Mouse (Mus musculus) CH12.LX (cell line): ENCODE results near the gene Iba57. TPM values are rescaled to one million over a fixed set of nuclear protein-coding genes. Genes with fewer than 3 reads are reported as not detected.

ENCODE experiments used
- DNase-seq: peaks from one replicate; pipeline ENCODE4 v3.0.0-alpha.2; 2013; ENCODE audit errors: extremely low read depth
- H3K27ac ChIP-seq: 2 replicates; pipeline ENCODE4 v1.5.1; 2012; ENCODE audit warnings: low read depth, mild to moderate bottlenecking, control low read depth, moderate library complexity; ENCODE audit not compliant: insufficient read depth
- H3K27me3 ChIP-seq: replicated peaks from 2 replicates; pipeline ENCODE3; 2012; ENCODE audit warnings: inconsistent platforms
- H3K36me3 ChIP-seq, 2 experiments: replicated peaks in 1 of 2; 2 replicates each; pipeline versions ENCODE3 to v1.6.1; 2012; ENCODE audit warnings: inconsistent platforms in 1 of 2, low read length in 1 of 2, mild to moderate bottlenecking in 1 of 2, mixed read lengths in 1 of 2, moderate library complexity in 1 of 2; ENCODE audit not compliant: control insufficient read depth in 1 of 2, insufficient read depth in 1 of 2
- H3K4me1 ChIP-seq, 2 experiments: 2 replicates each; pipeline ENCODE4 v1.6.1; 2012; ENCODE audit warnings: inconsistent platforms in 1 of 2, moderate library complexity in 1 of 2; ENCODE audit not compliant: insufficient read depth in 2 of 2, control insufficient read depth in 1 of 2
- H3K4me2 ChIP-seq: 2 replicates; pipeline ENCODE4 v1.6.1; 2012; ENCODE audit warnings: low read depth, mild to moderate bottlenecking, control low read depth; ENCODE audit not compliant: poor library complexity, insufficient read depth, severe bottlenecking
- H3K4me3 ChIP-seq, 3 experiments: fragments of 150-350 bp in 1 of 3; sonication (generic) in 1 of 3; replicated peaks in 1 of 3; 2 replicates each; pipeline versions ENCODE3 to v1.5.1; 2011 to 2012; ENCODE audit warnings: low read depth in 2 of 3, low read length in 2 of 3, mild to moderate bottlenecking in 2 of 3, moderate library complexity in 2 of 3, control low read depth in 1 of 3, improper control_type of control experiment in 1 of 3, inconsistent platforms in 1 of 3, mixed read lengths in 1 of 3; ENCODE audit not compliant: poor library complexity in 1 of 3
- H3K79me2 ChIP-seq: replicated peaks from 2 replicates; pipeline ENCODE4 v1.6.1; 2012; ENCODE audit warnings: mild to moderate bottlenecking, moderate library complexity; ENCODE audit not compliant: control insufficient read depth, poor library complexity, insufficient read depth, severe bottlenecking; ENCODE audit errors: extremely low read depth
- H3K9ac ChIP-seq: 2 replicates; pipeline ENCODE4 v1.6.1; 2012; ENCODE audit warnings: low read depth, mild to moderate bottlenecking, control low read depth, moderate library complexity; ENCODE audit not compliant: insufficient read depth
- H3K9me3 ChIP-seq: replicated peaks from 2 replicates; pipeline ENCODE3; 2012; ENCODE audit warnings: low read length, inconsistent platforms, mixed read lengths
- CTCF ChIP-seq, 2 experiments: IDR thresholded peaks in 1 of 2; conservative IDR thresholded peaks in 1 of 2; 2 replicates each; pipeline ENCODE4 v1.5.1; 2011 to 2012; ENCODE audit warnings: low read depth in 2 of 2, low read length in 2 of 2, improper control_type of control experiment in 1 of 2, inconsistent platforms in 1 of 2, mild to moderate bottlenecking in 1 of 2, moderate library complexity in 1 of 2
- EP300 ChIP-seq: IDR thresholded peaks from 2 replicates; pipeline ENCODE4 v1.6.1; 2011; ENCODE audit warnings: low read length, improper control_type of control experiment
- ETS1 ChIP-seq: conservative IDR thresholded peaks from 2 replicates; pipeline ENCODE4 v1.6.1; 2012; ENCODE audit warnings: low read depth, mild to moderate bottlenecking, inconsistent platforms, low read length, improper control_type of control experiment, moderate library complexity
- MXI1 ChIP-seq: IDR thresholded peaks from 2 replicates; pipeline ENCODE4 v1.6.1; 2011; ENCODE audit warnings: mild to moderate bottlenecking, low read depth, low read length, improper control_type of control experiment
- NELFE ChIP-seq: IDR thresholded peaks from 2 replicates; pipeline ENCODE4 v1.6.1; 2011; ENCODE audit warnings: low read depth, low read length, improper control_type of control experiment
- POLR2AphosphoS2 ChIP-seq: IDR thresholded peaks from 2 replicates; pipeline ENCODE4 v1.6.1; 2011; ENCODE audit warnings: low read depth, low read length, improper control_type of control experiment
- SIN3A ChIP-seq: IDR thresholded peaks from 2 replicates; pipeline ENCODE4 v1.6.1; 2012; ENCODE audit warnings: low read length, improper control_type of control experiment, inconsistent platforms
- SMC3 ChIP-seq: IDR thresholded peaks from 2 replicates; pipeline ENCODE4 v1.6.1; 2011; ENCODE audit warnings: low read depth, low read length, improper control_type of control experiment
- UBTF ChIP-seq: IDR thresholded peaks from 2 replicates; pipeline ENCODE4 v1.6.1; 2012; ENCODE audit warnings: low read depth, mild to moderate bottlenecking, inconsistent platforms, low read length, improper control_type of control experiment, moderate library complexity
- USF1 ChIP-seq: IDR thresholded peaks from 2 replicates; pipeline ENCODE4 v1.6.1; 2014; ENCODE audit warnings: low read depth, mild to moderate bottlenecking, inconsistent platforms, low read length, improper control_type of control experiment
- ZMIZ1 ChIP-seq: IDR thresholded peaks from 2 replicates; pipeline ENCODE4 v1.6.1; 2012; ENCODE audit warnings: low read depth, mild to moderate bottlenecking, inconsistent platforms, low read length, improper control_type of control experiment
- dilution Hi-C: fragments of 300-500 bp; cut with MboI; formaldehyde crosslinking; loops from 2 replicates; pipeline ENCODE4 v1.14.3; 2020; ENCODE audit warnings: low sequenced_read_pairs; ENCODE audit not compliant: extremely low pct_unique_long_range_greater_than_20kb, extremely low pct_ligation_motif_present
- in situ Hi-C: fragments of 300-500 bp; cut with MboI; formaldehyde crosslinking; loops from 3 replicates; pipeline ENCODE4 v1.14.3; 2019; ENCODE audit warnings: low sequenced_read_pairs, low pct_ligation_motif_present, low pct_unique_long_range_greater_than_20kb, mixed read lengths
- polyA plus RNA-seq: library from polyadenylated mRNA; unstranded; fragments of >175 nt; gene quantifications from 2 replicates; pipeline ENCODE4 v1.2.1, GENCODE M21; 2012; ENCODE audit warnings: low read depth; ENCODE audit not compliant: insufficient read length
- total RNA-seq, 2 experiments: library from RNA; depleted of rRNA; stranded (reverse); fragments of 300-350 nt in 1 of 2; fragments of >200 nt in 1 of 2; gene quantifications; 2 replicates each; pipeline ENCODE4 v1.2.3; 2012 to 2014

The Iba57 gene
- total and polyA plus RNA-seq, 3 experiments, result 4.0 to 7.5 (median 4.6) TPM

DNA sequence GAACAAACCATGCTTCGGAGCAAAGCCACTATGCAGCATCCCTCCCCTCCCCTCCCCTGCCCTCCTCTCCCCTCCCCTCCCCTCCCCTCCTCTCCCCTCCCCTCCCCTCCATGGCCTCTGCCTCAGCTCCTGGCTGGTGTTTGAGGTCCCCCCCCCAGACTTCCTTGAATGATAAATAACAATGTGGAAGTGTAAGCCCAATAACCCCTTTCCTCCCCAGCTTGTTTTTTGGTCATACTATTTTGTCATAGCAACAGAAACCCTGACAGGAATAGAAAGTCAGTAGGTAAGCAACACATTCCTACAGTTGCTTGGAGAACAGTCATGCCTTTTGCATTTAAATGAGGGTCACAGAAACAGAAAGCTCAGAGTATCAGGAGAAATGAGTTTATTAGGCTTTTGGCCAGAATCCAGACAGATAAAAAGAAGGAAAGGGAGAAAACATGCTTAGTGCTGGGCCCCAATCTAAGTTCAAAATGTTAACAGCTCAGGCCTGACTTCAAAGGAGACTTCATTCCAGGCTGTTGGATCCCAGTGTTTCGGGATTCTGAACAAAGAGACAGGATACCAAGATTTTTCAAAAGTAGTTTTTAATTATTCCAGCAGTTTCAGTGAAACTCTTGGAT, 2.2 kb upstream of the Iba57 start:
- Histone ChIP-seq H3K4me1 (peaks cover 18 to 54% of the 10 kb centered on the region in 2 experiments), H3K27me3 (no peaks in the 10 kb centered on the region), H3K27ac (no peak overlapping the region), H3K79me2 (no peaks in the 10 kb centered on the region), H3K36me3 (no peaks in the 10 kb centered on the region), H3K4me3 (no peak overlapping the region)
- no peak for TF ChIP-seq NELFE
- no peak for TF ChIP-seq SIN3A
- no peak for TF ChIP-seq CTCF (conservative IDR thresholded peaks at IDR 0.05 in 1 of 2, IDR thresholded peaks at IDR 0.05 in 1 of 2; ENCODE audit: low read depth in 2 of 2, low read length in 2 of 2)
- no peak for TF ChIP-seq UBTF
- TF ChIP-seq ZMIZ1, result no peak
- TF ChIP-seq SMC3, result no peak
- no peak for TF ChIP-seq POLR2AphosphoS2
- no peak for TF ChIP-seq MXI1
- TF ChIP-seq ETS1, result no peak
- no peak for TF ChIP-seq EP300
- TF ChIP-seq, all 38 proteins: peak for 0
- Histone ChIP-seq H3K9ac (no peak overlapping the region), H3K9me3 (no peaks in the 10 kb centered on the region), H3K4me2 (no peak overlapping the region)
- dilution Hi-C loops, result no loop called here
- DNase-seq, result no peak
- in situ Hi-C loops, result loop anchor here (5.0 kb wide), 1 partner anchor 37 kb away; the partner anchor contains the start of gene Mrpl55

GRCm38 (mm10) chr11:59164384-59164783, 845 bp upstream of the Iba57 start:
- Histone ChIP-seq H3K9ac (peak overlapping the region; percentile 82), H3K27ac (no peak overlapping the region), H3K9me3 (no peaks in the 10 kb centered on the region), H3K27me3 (no peaks in the 10 kb centered on the region), H3K4me2 (peak overlapping the region; percentile 86), H3K79me2 (no peaks in the 10 kb centered on the region), H3K4me1 (peaks cover 21 to 53% of the 10 kb centered on the region in 2 experiments), H3K4me3 (peak overlapping the region; percentile 55 to 84 (median 67)), H3K36me3 (peaks cover 0 to 4% of the 10 kb centered on the region in 2 experiments)
- no peak for TF ChIP-seq USF1
- in situ Hi-C loops (no loop called here), dilution Hi-C loops (no loop called here)
- DNase-seq, result no peak

DNA sequence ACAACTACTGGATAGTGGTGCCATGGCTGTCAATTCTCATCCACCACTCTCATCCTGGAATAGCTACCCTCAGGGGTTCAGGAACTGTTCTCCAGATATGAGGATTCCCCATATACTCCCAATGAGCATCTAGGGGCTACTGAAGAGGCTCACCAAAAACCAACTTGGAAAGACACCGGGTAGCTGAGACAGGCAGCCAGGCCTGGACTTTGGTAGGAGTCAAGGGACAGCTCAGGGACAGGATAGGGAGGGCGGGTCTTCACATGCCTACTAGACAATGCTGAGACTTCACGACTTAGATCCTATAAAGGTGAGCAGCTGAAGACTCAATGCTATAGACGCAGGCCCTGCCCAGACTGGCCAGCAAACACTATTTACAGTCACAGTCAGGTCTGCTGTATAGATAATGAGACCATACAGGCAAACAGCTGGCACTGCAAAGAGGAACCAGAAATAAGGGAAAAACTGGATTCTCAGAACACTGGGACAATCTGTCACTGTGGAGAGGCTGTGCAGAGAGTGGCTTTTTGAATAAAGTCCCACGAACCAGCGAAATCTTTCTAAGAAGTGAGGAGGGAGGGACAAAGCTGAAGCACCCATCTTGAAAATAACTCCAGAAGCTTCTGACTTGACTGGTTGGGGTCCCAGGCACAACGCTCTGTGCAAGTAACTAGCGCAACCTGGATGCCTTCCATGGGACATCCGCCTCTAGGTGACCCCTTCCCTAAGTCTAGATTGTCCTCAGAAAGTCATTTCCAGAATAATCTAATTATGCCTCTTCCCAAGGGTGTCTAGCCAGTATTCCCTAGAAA, 890 bp downstream of the Iba57 start:
- DNase-seq, result no peak
- H3K27me3 ChIP-seq, result no peaks in the 10 kb centered on the region
- no peak for TF ChIP-seq SIN3A
- TF ChIP-seq, all 38 proteins: peak for 0
- H3K4me2 ChIP-seq, result peak overlapping the region; percentile 87
- H3K79me2 ChIP-seq, result no peaks in the 10 kb centered on the region
- no peaks in the 10 kb centered on the region for H3K9me3 ChIP-seq
- no peak overlapping the region for H3K27ac ChIP-seq
- H3K4me3 ChIP-seq, result peak overlapping the region; percentile 44 to 67 (median 63)
- peak overlapping the region; percentile 70 for H3K9ac ChIP-seq
- H3K4me1 ChIP-seq, result peaks cover 28 to 56% of the 10 kb centered on the region in 2 experiments
- in situ Hi-C loops (no loop called here), dilution Hi-C loops (no loop called here)
- peaks cover 6 to 14% of the 10 kb centered on the region in 2 experiments for H3K36me3 ChIP-seq
